Mouse (Mus musculus) intestine, embryonic 14.5 days (tissue): ENCODE results near the gene Fbxl8. TPM values are rescaled to one million over a fixed set of nuclear protein-coding genes. Genes with fewer than 3 reads are reported as not detected.

Experiments
- ATAC-seq: fragments of 200-750 bp; cut with Nextera tagmentation; replicated peaks from 2 replicates; pipeline ENCODE4 v1.8.0; 2017; ENCODE audit warnings: low read depth, moderate number of reproducible peaks, moderate TSS enrichment, moderate library complexity; ENCODE audit not compliant: low FRiP score, low TSS enrichment
- DNase-seq: peaks from one replicate; pipeline ENCODE4 v3.0.0-alpha.2; 2018; ENCODE audit warnings: low spot score
- H3K27ac ChIP-seq: fragments of 300-500 bp; sonication (generic); 2 replicates; pipeline ENCODE4 v1.5.1; 2014; ENCODE audit warnings: low read depth, mild to moderate bottlenecking, control low read depth
- H3K27me3 ChIP-seq: fragments of 300-500 bp; sonication (generic); replicated peaks from 2 replicates; pipeline ENCODE4 v1.6.1; 2014; ENCODE audit warnings: low read length, control low read depth; ENCODE audit not compliant: control insufficient read depth, insufficient read depth
- H3K36me3 ChIP-seq: fragments of 300-500 bp; sonication (generic); 2 replicates; pipeline ENCODE4 v1.6.1; 2014; ENCODE audit warnings: low read length, control low read depth; ENCODE audit not compliant: control insufficient read depth, insufficient read depth
- H3K4me1 ChIP-seq: fragments of 300-500 bp; sonication (generic); replicated peaks from 2 replicates; pipeline ENCODE4 v1.6.1; 2014; ENCODE audit warnings: low read length, control low read depth, mixed read lengths; ENCODE audit not compliant: control insufficient read depth, insufficient read depth
- H3K4me2 ChIP-seq: fragments of 300-500 bp; sonication (generic); 2 replicates; pipeline ENCODE4 v1.6.1; 2014; ENCODE audit warnings: low read length
- H3K4me3 ChIP-seq: fragments of 300-500 bp; sonication (generic); 2 replicates; pipeline ENCODE4 v1.5.1; 2014; ENCODE audit warnings: low read depth, low read length, control low read depth, mixed read lengths
- H3K9ac ChIP-seq: fragments of 300-500 bp; sonication (generic); 2 replicates; pipeline ENCODE4 v1.6.1; 2014; ENCODE audit warnings: mild to moderate bottlenecking, low read length
- H3K9me3 ChIP-seq: fragments of 300-500 bp; sonication (generic); 2 replicates; pipeline ENCODE4 v1.6.1; 2016; ENCODE audit warnings: low read length, control low read depth; ENCODE audit not compliant: control insufficient read depth
- WGBS: fragments of 180-500 bp; shearing (Covaris S2); extraction: QIAGEN DNeasy Blood & Tissue Kit; methylation state at CpG from one replicate; pipeline ENCODE4 v1.1.7; 2014; 5-methylcytosine and 5-hydroxymethylcytosine counted together
- polyA plus RNA-seq: library from polyadenylated mRNA; unstranded; fragments of >200 nt; fragmentation: Nextera tagmentation; extraction: Ambion mirVana; gene quantifications from 2 replicates; pipeline ENCODE4 v1.2.1, GENCODE M21; 2014

The Fbxl8 gene
- polyA plus RNA-seq, 1 experiment from 2014 or later, result 4.9 TPM

DNA sequence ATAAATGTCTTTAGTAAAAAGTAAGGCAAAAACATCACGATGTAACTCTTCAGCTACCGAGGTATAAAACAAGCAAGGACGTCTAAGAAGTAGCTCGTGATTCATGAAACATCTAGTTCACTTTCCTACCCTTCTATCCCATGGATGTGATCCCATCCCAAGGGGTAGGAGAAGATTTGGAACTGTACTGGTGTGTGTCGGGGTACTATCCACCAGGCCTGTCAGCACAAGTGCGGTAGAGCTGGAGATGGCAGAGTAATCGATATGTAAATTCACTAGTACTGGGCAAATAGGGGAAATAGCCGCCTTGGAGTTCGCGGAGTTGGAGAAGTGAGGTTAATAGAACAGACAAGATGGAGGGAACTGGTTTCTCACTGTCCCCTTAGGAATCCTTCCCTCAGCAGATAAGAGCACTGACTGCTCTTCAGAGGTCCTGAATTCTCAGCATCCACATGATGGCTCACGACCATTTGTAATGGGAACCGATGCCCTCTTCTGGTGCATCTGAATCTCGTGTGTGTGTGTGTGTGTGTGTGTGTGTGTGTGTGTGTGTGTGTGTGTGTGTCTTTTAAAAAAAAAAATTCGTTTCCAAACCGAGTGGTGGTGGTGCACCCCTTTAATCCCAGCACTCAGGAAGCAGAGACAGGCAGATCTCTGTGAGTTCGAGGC is 1.1 kb upstream of the Fbxl8 start:
- Histone ChIP-seq H3K4me1 (peaks cover 20% of the 10 kb centered on the region), H3K27me3 (peaks cover 69% of the 10 kb centered on the region), H3K9me3 (no peaks in the 10 kb centered on the region), H3K36me3 (no peaks in the 10 kb centered on the region), H3K27ac (no peak overlapping the region), H3K4me2 (peak overlapping the region; percentile 79), H3K4me3 (0 out of 2 replicates have a peak overlapping the region, but pooled peaks have one; percentile 71), H3K9ac (no peak overlapping the region)
- 46% methylated on average over 16 of the region's 16 CpGs for WGBS
- ATAC-seq (no peak), DNase-seq (no peak)

DNA sequence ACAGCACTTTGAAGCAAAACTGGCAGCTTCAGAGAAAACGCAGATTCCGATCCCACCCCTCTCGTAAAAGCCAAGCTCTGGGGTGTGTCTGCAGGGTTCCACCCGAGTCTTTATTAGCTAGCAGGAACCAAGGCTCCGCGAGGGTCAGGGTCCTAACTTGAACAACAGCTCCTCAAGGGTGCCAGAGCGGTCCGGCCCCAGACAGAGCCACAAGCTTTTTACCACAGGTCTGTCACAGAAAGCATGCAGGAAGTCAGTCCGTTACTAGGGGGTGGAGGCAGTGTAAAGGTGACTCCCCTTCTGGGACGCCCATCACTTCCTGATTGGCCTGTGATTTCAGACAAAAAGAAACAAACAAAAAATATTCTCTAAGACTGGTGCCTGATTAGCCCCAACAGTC is 680 bp downstream of the Fbxl8 start:
- Histone ChIP-seq H3K9ac (peak overlapping the region; percentile 51; the same call in 1 of the 2 replicates), H3K4me2 (peak overlapping the region; percentile 79), H3K9me3 (no peaks in the 10 kb centered on the region), H3K27me3 (peaks cover 69% of the 10 kb centered on the region), H3K36me3 (no peaks in the 10 kb centered on the region), H3K4me1 (peaks cover 23% of the 10 kb centered on the region), H3K4me3 (peak overlapping the region; percentile 71), H3K27ac (no peak overlapping the region)
- no peak for ATAC-seq
- 9% methylated on average over 10 of the region's 10 CpGs for WGBS
- DNase-seq, result no peak

DNA sequence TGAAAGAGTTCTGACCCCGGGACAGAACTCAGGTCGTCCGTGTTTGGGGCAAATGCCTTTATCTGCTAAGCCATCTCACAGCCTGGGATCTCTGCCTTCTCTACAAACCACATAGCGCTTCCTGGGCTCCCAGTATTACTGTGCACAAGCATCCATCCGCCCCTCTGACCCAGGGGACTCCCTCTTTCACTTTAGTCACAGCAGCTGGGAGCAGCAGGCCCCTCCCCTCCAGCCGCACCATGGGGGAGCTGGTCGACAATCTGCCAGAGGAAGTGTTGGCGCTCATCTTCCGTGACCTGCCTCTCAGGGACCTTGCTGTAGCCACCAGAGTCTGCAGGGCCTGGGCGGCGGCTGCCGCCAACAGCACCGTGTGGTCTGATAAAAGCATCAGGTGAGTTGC is 2.3 kb downstream of the Fbxl8 start:
- WGBS, result 24% methylated on average over 13 of the region's 13 CpGs
- DNase-seq (peak; percentile 50), ATAC-seq (no peak)
- no peak overlapping the region for H3K4me3 ChIP-seq
- no peak overlapping the region for H3K9ac ChIP-seq
- H3K4me2 ChIP-seq, result no peak overlapping the region
- H3K9me3 ChIP-seq, result no peaks in the 10 kb centered on the region
- H3K36me3 ChIP-seq, result no peaks in the 10 kb centered on the region
- peaks cover 74% of the 10 kb centered on the region for H3K27me3 ChIP-seq
- no peak overlapping the region for H3K27ac ChIP-seq
- H3K4me1 ChIP-seq, result peaks cover 30% of the 10 kb centered on the region

DNA sequence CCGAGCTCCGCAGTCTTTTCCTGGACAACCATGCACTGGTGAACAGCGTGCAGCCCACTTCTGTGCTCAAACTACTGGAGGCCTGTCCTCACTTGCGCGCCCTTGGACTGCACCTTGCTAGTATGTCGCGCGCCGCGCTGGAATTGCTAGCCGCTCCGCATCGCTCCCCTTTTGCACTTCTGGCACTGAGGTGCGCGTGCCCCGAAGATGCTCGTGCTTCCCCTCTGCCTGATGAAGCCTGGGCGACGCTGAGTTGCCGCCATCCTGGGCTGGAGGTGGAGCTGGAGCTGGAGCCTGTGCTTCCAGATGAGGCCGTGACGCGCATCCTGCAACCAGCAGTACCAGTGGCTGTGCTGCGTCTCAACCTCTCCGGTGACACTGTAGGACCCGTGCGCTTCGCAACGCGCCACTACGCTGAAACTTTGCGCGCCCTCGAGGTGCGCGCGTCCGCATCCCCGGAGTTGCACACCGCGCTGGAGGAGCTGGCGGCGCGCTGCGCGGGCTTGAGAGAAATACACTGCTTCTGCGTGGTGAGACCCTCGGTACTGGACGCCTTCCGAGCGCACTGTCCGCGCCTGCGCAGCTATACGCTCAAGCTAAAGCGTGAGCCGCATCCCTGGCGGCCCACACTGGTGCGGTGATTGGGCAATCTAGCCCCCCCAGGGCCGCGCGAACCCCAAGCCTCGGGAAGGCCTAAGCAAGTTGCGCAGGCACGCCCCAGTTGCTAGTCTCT is 4.1 kb downstream of the Fbxl8 start:
- H3K27ac ChIP-seq, result no peak overlapping the region
- H3K27me3 ChIP-seq, result peaks cover 84% of the 10 kb centered on the region
- DNase-seq (peak; percentile 85), ATAC-seq (peak; percentile 42)
- H3K36me3 ChIP-seq, result no peaks in the 10 kb centered on the region
- peaks cover 30% of the 10 kb centered on the region for H3K4me1 ChIP-seq
- peak overlapping the region; percentile 82 for H3K4me2 ChIP-seq
- H3K4me3 ChIP-seq, result peak overlapping the region; percentile 41
- H3K9me3 ChIP-seq, result no peaks in the 10 kb centered on the region
- peak overlapping the region; percentile 11; the same call in 1 of the 2 replicates for H3K9ac ChIP-seq
- WGBS, result 2% methylated on average over 65 of the region's 65 CpGs

DNA sequence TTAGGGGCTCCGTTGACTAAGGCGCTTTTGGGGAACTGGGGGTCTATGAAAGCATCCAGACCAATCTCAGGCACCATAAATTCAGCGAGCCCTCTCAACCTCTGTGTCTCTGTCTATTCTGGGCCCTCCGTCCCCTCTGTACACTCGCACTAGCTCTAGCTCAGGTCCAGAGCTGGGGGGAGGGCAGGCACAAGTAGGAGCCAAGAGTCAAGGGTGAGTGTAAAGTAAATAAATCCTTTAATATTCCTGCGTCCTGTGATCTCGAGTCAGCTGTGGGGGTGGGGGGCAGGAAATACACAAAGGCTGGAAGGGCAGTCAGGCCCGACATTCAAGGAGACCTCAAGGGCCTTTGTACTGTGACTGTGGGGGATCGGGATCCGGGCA is 4.6 kb downstream of the Fbxl8 start:
- peaks cover 85% of the 10 kb centered on the region for H3K27me3 ChIP-seq
- ATAC-seq (peak; percentile 13; the same call in 1 of the 2 replicates), DNase-seq (no peak)
- peak overlapping the region; percentile 82 for H3K4me2 ChIP-seq
- H3K9me3 ChIP-seq, result no peaks in the 10 kb centered on the region
- peaks cover 27% of the 10 kb centered on the region for H3K4me1 ChIP-seq
- no peak overlapping the region for H3K27ac ChIP-seq
- H3K36me3 ChIP-seq, result no peaks in the 10 kb centered on the region
- WGBS, result 4% methylated on average over 10 of the region's 10 CpGs
- H3K9ac ChIP-seq, result peak overlapping the region; percentile 11; the same call in 1 of the 2 replicates
- peak overlapping the region; percentile 41 for H3K4me3 ChIP-seq

DNA sequence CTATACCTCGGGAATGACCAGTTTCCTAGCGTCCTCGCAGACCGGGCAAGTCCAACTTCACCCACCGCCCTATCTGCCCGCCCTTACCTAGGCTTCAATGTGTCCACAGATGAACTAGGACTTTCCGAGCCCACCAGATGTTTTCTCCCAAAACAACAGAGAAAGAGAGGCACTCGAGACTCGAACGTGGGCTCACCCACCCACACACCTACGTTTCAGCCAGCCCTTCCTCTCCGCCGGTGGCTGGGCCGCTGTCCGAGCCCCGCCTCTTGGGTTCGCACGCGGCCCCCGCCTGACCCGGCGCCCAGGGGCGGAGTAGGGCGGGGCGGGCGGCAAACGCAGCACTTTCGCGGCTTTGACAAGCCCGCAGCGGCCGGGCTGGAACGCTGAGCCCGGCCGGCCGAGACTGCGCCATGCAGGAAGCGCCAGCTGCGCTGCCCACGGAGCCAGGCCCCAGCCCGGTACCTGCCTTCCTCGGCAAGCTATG is 5.1 kb downstream of the Fbxl8 start, which contains the start of gene Hsf4:
TSS of gene Hsf4 (plus strand) at position 341 of the 487 bp plus-strand sequence.
- ATAC-seq, result no peak; the same call in 1 of the 2 replicates
- under 1% methylated on average over 42 of the region's 42 CpGs for WGBS

DNA sequence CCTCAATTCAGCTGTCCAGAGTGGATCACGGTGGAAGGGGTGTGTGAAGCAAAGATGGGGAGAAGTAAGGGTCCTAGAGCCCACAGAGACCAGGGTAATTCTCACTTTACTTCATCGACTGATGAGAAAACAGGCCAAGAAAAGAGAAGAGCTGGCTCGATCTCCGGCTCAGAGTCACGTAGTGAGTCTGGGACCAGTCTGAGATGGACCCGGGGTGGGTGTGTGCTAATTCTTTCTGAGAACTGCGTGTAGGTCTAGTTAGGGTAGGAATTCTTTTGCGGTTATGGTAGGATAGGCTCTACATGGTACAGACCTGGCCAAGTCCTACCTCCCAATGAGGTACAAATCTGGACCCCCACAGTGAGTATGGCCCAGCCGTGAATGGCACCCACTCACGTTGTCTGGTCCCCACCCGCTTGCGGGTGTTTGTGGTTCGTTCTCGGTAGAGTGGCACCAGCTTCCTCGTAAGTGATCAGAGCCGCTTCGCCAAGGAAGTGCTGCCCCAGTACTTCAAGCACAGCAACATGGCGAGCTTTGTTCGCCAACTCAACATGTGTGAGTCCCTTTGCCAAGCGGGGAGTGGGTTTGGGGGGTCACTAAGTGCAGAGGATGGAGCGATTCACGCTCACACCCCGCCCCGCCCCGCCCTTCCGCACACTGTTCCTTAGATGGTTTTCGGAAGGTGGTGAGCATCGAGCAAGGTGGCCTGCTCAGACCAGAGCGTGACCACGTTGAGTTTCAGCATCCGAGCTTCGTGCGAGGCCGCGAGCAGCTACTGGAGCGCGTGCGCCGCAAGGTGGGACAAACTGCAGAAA is 5.9 kb downstream of the Fbxl8 start:
- WGBS, result 4% methylated on average over 39 of the region's 39 CpGs

More for the DNA sequence above, 5.1 kb downstream of the Fbxl8 start, which contains the start of gene Hsf4:
- Histone ChIP-seq H3K27me3 (peaks cover 89% of the 10 kb centered on the region), H3K36me3 (no peaks in the 10 kb centered on the region), H3K4me3 (peak within 1 kb of the TSS; percentile 41), H3K27ac (no peak within 1 kb of the TSS), H3K9me3 (no peaks in the 10 kb centered on the region), H3K4me1 (peaks cover 27% of the 10 kb centered on the region), H3K9ac (peak within 1 kb of the TSS; percentile 11), H3K4me2 (peak within 1 kb of the TSS; percentile 82)
- DNase-seq, result peak; percentile 76

DNA sequence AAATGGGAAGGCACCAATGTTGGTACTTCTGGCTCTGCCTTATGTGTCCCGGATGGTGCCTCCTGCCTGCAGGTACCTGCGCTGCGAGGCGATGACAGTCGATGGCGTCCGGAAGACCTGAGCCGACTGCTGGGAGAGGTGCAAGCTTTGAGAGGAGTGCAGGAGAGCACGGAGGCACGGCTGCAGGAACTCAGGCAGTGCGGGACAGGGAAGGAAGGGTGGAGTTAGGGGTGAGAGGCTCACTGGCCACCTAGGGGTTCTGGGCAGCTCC is 6.4 kb downstream of the Fbxl8 start:
- no peaks in the 10 kb centered on the region for H3K36me3 ChIP-seq
- no peaks in the 10 kb centered on the region for H3K9me3 ChIP-seq
- WGBS, result 3% methylated on average over 11 of the region's 11 CpGs
- H3K9ac ChIP-seq, result no peak overlapping the region
- peaks cover 25% of the 10 kb centered on the region for H3K4me1 ChIP-seq
- DNase-seq (no peak), ATAC-seq (no peak)
- H3K4me3 ChIP-seq, result peak overlapping the region; percentile 10; the same call in 1 of the 2 replicates
- H3K27ac ChIP-seq, result no peak overlapping the region
- peaks cover 98% of the 10 kb centered on the region for H3K27me3 ChIP-seq
- no peak overlapping the region for H3K4me2 ChIP-seq

More for the DNA sequence above, 5.9 kb downstream of the Fbxl8 start:
- Histone ChIP-seq H3K4me1 (peaks cover 22% of the 10 kb centered on the region), H3K36me3 (no peaks in the 10 kb centered on the region), H3K9me3 (no peaks in the 10 kb centered on the region), H3K4me3 (peak overlapping the region; percentile 41), H3K4me2 (peak overlapping the region; percentile 82), H3K9ac (no peak overlapping the region), H3K27me3 (peaks cover 93% of the 10 kb centered on the region), H3K27ac (no peak overlapping the region)
- ATAC-seq, result no peak
- peak; percentile 74 for DNase-seq
